Mouse (Mus musculus): ENCODE data around the gene Ttll5.

Ttll5 gene

GRCm38 (mm10) chr12:85969571-85969970 is 145.1 kb downstream of the Ttll5 start:
- no peak for DNase-seq (ENCODE audit: low spot score)

DNA sequence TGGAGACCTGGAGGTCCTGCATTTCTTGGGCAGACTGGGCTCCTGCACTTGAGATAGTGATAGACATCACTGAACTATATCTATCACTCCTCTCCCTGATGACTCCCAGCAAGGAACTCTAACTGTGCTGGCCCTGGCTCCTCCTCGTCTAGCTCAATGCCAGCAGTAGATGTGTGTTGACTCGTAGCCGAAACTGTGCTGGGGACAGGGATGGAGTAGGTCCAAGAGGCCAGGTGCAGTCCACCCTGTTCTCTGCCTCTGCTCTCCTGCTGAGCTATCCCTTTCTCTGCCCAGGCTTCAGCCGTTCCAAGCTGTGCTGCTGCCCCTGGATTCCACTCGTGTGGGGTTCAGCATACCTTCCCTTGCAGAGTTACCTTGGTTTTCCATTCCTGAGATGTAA is 145.7 kb downstream of the Ttll5 start:
- no peak for DNase-seq (ENCODE audit: low spot score)

GRCm38 (mm10) chr12:85970803-85971202 is 146.3 kb downstream of the Ttll5 start:
- DNase-seq (ENCODE audit: low spot score): no peak

DNA sequence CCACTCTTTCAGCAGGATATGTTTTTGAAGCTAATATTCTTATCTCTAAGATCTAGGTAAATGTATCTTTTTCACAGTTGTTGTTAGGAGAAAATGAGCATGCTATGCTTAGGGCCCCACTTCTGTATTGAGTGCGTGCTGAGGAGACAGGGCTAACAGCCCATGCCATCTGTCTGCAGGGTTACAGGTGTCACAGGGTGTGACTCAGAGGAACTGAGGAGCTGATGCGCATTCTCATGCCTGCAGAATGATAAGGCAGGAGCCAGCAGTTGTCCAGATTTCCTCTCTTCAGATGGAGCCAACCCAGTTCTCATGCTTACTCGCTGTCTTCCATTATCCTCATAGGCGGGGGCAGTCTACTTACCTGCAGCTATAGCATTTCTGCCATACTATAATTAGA is 147.2 kb downstream of the Ttll5 start:
- no peak for DNase-seq (ENCODE audit: low spot score)

DNA sequence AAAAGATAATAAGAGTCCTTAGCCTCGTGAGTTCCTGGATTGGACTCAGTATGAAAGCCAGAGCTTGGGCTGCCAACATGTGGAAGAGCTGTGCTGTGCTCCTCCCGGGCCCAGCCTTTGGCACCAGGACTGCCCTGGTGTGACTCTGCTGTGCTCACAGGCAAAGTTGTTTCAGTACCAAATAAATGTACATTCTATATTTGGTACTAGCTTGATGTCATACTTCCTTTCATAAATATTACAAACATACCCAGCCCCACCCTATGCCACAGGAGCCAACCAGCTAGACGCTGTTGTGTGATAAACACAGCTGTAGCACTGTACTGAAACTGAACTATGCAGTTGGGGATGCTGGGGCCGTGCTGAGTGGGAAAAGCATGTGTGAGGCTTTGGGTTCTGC is 149.1 kb downstream of the Ttll5 start:
- DNase-seq (ENCODE audit: low spot score): peak; percentile 76

- DNase-seq (ENCODE audit: low spot score): peak; percentile 74
These were observed 149.6 kb downstream of the Ttll5 start for GRCm38 (mm10) chr12:85974030-85974429.

DNA sequence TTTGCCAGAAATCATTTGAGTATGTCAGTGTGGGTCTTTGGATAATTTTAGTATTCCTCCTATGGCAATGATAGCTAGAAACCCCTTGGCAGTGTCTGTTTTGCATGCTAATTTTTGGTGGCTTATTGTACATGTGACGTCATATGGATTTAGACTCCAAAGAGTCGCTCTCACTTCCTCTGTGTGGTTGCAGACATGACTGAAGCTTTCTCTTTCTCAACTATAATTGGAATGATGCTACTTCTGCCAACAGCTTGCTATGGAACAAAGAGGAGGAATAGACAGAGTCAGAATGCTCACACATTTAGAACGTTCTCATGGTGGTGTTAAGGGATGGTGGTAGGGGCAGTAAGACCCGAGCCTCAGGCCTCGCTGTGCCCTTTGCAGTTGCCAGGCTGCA is 155.5 kb downstream of the Ttll5 start:
- DNase-seq (ENCODE audit: low spot score): no peak

GRCm38 (mm10) chr12:85985524-85985923 is 161.1 kb downstream of the Ttll5 start:
- no peak for DNase-seq (ENCODE audit: low spot score)

- no peak for DNase-seq (ENCODE audit: low spot score)
These were observed 161.6 kb downstream of the Ttll5 start for GRCm38 (mm10) chr12:85986024-85986423.

GRCm38 (mm10) chr12:85986540-85987443 is 162.3 kb downstream of the Ttll5 start:
- DNase-seq (ENCODE audit: low spot score): peak; percentile 33

GRCm38 (mm10) chr12:85987444-85987889 is 163.0 kb downstream of the Ttll5 start:
- DNase-seq (ENCODE audit: low spot score): no peak

DNA sequence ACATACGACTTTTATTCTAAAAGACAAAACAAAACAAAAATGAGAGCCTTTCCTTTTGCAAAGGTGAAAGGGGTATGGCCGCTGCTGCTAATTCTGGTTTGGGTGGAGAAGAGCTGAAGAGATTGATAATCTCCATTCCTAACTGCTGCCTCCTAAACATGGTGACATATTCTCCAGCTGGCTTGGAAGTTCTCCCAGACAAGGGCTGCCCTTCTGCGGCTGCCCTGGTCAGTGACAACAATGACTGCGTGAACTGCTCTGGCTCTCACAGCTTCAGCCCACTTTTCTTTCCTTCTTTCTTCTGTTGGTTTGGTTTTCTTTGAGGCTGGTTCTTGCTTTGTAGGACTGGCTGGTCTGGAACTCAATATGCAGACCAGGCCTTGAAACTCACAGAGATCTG is 163.7 kb downstream of the Ttll5 start:
- DNase-seq (ENCODE audit: low spot score): peak; percentile 63

- no peak for DNase-seq (ENCODE audit: low spot score)
These were observed 164.4 kb downstream of the Ttll5 start for GRCm38 (mm10) chr12:85988818-85989377.

DNA sequence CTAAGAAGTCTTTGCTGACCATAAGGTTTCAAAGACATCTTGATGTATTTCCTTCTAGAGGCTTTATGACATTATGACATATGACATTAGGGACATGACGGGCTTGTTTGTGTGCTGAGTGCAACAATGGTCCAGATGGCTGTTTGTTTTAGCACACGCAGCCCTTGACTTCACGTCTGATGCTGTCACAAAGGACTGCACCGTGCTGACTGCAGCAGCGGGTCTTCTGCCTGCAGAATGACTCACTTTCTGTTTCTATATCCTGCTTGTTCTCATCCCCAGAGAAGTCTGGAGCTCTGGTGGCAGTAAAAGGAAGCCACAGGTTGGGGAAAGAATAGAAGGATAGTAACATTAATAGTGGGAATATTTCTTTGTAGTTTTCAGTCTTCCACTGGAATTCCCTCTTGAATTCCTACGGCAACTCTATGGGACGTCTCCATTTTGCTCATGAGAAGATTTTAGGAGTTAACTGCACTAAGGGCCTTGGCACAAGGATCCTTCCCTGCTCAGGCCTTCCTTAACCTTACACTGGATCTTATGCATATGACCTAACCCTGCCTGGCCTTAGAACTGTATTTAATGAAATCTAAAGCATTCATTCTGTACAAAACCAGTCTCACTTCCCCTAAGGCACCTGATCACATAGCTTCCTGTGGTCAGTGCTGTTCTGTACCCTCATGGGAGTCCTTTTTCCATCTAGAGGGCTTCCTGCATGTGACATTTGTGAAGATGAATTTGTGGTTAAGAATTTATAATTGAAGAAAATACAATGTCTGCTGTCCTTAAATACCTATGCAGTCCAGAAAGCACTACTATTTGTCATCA is 167.8 kb downstream of the Ttll5 start:
- no peak for DNase-seq (ENCODE audit: low spot score)

DNA sequence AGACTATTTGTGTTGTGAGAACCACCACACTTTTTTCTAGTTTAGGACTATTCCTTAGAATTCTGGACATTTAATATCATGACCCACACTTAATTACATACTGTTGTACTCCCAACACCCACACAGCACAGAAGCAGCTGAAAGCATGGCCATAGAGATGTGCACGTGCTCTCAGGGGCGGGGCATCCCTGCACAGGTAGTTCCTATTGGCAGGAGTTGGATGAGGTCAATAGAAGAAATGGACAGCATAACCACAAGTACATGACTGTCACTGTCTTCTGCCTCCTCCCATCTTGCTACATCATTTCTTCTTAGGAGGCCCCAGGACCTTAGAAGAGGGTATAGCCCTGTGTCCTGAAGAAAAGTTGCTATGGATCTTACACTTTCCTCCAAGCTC is 168.4 kb downstream of the Ttll5 start:
- DNase-seq (ENCODE audit: low spot score): no peak

GRCm38 (mm10) chr12:85993790-85994360 is 169.4 kb downstream of the Ttll5 start:
- no peak for DNase-seq (ENCODE audit: low spot score)

- DNase-seq (ENCODE audit: low spot score): peak; percentile 69
These were observed 176.2 kb downstream of the Ttll5 start for GRCm38 (mm10) chr12:86000641-86001073.

DNA sequence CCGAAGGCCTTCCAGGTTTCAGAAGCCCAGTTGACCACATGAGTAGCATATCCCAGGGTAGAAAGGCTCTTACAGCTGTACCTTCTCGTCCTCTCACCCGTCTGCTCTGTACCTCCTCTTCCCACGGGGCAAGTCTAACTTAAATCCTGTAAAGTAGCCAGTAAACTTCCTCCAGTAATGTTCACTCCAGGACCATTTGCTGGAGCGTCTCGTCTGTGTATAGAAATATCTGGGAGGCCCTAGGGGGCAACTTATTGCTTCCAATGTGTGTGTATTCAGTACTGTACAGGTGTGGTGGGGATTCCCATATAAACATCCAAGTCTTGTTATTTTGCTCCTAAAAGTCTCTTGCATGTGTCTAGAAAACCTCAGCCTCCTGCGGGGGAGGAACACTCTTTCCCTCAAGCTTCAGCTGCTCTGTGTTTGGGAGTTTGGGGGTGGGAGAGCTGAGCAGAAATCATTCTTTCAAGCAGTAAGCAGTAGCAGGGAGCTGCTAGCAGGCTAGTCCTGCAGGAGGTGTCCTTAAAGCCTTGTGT is 176.7 kb downstream of the Ttll5 start:
- no peak for DNase-seq (ENCODE audit: low spot score)

- no peak for DNase-seq (ENCODE audit: low spot score)
These were observed 180.2 kb downstream of the Ttll5 start for GRCm38 (mm10) chr12:86004627-86005026.

DNA sequence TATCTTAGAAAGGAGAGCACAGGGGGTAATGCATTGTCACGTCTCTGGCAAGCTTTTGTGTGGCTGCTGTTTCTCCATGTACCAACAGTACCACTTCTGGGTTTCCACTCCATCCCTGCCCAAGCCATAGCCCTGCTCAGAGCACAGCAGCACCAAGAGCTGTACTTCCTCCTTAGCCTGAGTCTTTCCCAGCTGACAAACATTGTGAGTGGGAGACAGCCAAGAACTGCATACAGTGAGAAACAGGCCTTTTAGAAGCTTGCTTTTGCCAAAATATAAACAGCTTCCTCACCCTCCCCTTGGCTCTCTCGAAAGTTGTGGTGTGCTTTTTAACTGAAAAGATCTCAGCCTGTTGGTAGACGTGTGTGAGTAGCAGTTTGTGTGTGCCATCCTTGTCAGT is 182.9 kb downstream of the Ttll5 start:
- peak; percentile 28 for DNase-seq (ENCODE audit: low spot score)

DNA sequence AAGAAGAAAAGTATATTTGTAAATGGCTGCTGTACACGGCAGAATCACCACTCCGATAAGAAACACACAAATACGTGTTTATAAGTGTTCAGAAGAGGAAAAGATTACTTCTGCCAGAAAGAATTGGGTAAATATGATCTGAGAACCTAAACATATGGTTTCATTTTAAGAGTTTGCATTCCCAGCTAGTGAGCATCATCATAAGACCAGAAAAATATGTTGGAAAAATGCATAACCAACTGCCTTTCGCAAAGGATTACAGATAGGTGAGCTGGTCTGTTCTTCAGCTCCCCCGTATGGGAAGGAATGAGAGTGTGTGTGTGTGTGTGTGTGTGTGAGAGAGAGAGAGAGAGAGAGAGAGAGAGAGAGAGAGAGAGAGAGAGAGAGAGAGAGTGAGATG is 186.2 kb downstream of the Ttll5 start:
- no peak for DNase-seq (ENCODE audit: low spot score)

GRCm38 (mm10) chr12:86012195-86012594 is 187.7 kb downstream of the Ttll5 start:
- no peak for DNase-seq (ENCODE audit: low spot score)
